Mouse (Mus musculus): ENCODE measurements around the gene Ush1g. TPM values are rescaled to one million over a fixed set of nuclear protein-coding genes. Genes with fewer than 3 reads are reported as not detected.
A peak's percentile ranks its signal among the peaks of the same experiment; 100 is the strongest.

The Ush1g gene
- polyA plus RNA-seq, 1 experiment from 2014 or later = 0.32 TPM

DNA sequence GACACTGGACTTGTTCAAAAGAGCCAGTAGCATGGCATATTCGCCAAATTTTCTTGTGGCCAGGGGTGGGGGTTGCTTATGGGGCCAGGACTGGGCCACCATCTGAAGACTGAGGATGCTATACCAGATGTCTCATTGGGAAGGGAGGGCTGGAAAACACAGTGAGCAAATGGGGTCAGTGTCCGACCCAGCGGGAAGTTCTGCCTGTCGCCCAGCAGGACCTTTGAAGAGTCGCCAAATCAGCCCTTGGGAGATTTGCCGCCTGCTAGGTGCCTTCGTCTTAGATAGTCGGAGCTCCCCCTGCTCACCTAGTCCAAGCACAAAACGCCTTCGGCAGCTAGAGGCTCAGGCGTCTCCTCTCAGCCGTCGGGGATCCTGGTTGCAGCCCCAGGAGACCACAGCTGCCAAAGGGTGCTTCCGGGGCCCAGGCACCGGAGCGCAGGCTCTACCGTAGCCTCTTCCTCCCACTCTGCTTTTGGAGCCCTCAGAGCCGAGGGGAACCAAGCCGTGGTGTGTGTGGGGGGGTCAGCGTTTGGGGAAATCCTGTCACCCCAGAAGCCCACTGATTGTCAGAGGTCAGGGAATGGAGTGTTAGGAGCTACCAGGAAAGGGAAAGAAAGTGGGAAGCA is 56.0 kb downstream of the Ush1g start:
- Histone ChIP-seq H3K27ac (ENCODE audit: low read length) (no peak overlapping the region), H3K27me3 (ENCODE audit: control insufficient read depth, insufficient read depth, low read length) (peaks cover 77% of the 10 kb centered on the region), H3K9ac (ENCODE audit: low read length) (no peak overlapping the region), H3K4me2 (ENCODE audit: low read depth, low read length) (peak overlapping the region; percentile 56; the same call in 1 of the 2 replicates), H3K36me3 (ENCODE audit: control insufficient read depth, insufficient read depth) (no peaks in the 10 kb centered on the region), H3K9me3 (replicated peaks; ENCODE audit: control insufficient read depth, low read length) (no peaks in the 10 kb centered on the region), H3K4me1 (ENCODE audit: control insufficient read depth, insufficient read depth, low read length) (peaks cover 19% of the 10 kb centered on the region), H3K4me3 (ENCODE audit: low read length) (peak overlapping the region; percentile 47)
- ATAC-seq (replicated peaks; ENCODE audit: extremely low read depth, insufficient read depth, low FRiP score) = no peak
- WGBS = 3% methylated on average over 20 of the region's 20 CpGs

Other genes starting within 250 kb of the Ush1g start
- gene Rab37, start 230.6 kb downstream of the Ush1g start, polyA plus RNA-seq (2015; fragmentation: Nextera tagmentation; extraction: Ambion mirVana) = 1.8 and 3.7 TPM in 2 replicates
- gene Cd300lf, start 188.0 kb downstream of the Ush1g start, polyA plus RNA-seq (2015; fragmentation: Nextera tagmentation; extraction: Ambion mirVana) = 0.72 and 0.87 TPM in 2 replicates
- 34.2 and 51.7 TPM in 2 replicates for gene Slc9a3r1, start 158.7 kb downstream of the Ush1g start, polyA plus RNA-seq (2015; fragmentation: Nextera tagmentation; extraction: Ambion mirVana)
- 6.6 and 7.1 TPM in 2 replicates for gene Tmem104, start 134.6 kb downstream of the Ush1g start, polyA plus RNA-seq (2015; fragmentation: Nextera tagmentation; extraction: Ambion mirVana)
- gene Nat9, start 134.2 kb downstream of the Ush1g start, polyA plus RNA-seq (2015; fragmentation: Nextera tagmentation; extraction: Ambion mirVana) = 18.6 and 20.8 TPM in 2 replicates
- gene Grin2c, start 54.8 kb downstream of the Ush1g start, polyA plus RNA-seq (2015; fragmentation: Nextera tagmentation; extraction: Ambion mirVana) = 0.07 and 0.21 TPM in 2 replicates
- 14.2 and 14.7 TPM in 2 replicates for gene Fdxr, start 45.0 kb downstream of the Ush1g start, polyA plus RNA-seq (2015; fragmentation: Nextera tagmentation; extraction: Ambion mirVana)
- gene Fads6, start 24.4 kb downstream of the Ush1g start, polyA plus RNA-seq (2015; fragmentation: Nextera tagmentation; extraction: Ambion mirVana) = 0.59 and 0.74 TPM in 2 replicates
- not detected in 2 replicates for gene Otop2, start 14.9 kb downstream of the Ush1g start, polyA plus RNA-seq (2015; fragmentation: Nextera tagmentation; extraction: Ambion mirVana)
- not detected in 2 replicates for gene Otop3, start 12.7 kb upstream of the Ush1g start, polyA plus RNA-seq (2015; fragmentation: Nextera tagmentation; extraction: Ambion mirVana)
- gene Hid1, start 45.7 kb upstream of the Ush1g start, polyA plus RNA-seq (2015; fragmentation: Nextera tagmentation; extraction: Ambion mirVana) = 8.5 and 9.2 TPM in 2 replicates
- 7.0 and 7.5 TPM in 2 replicates for gene Cdr2l, start 59.9 kb upstream of the Ush1g start, polyA plus RNA-seq (2015; fragmentation: Nextera tagmentation; extraction: Ambion mirVana)
- gene Mrpl58, start 81.7 kb upstream of the Ush1g start, polyA plus RNA-seq (2015; fragmentation: Nextera tagmentation; extraction: Ambion mirVana) = 175 and 179 TPM in 2 replicates
- 1,945 and 2,019 TPM in 2 replicates for gene Atp5h, start 97.9 kb upstream of the Ush1g start, polyA plus RNA-seq (2015; fragmentation: Nextera tagmentation; extraction: Ambion mirVana)
- 3.9 and 12.6 TPM in 2 replicates for gene Kctd2, start 98.1 kb upstream of the Ush1g start, polyA plus RNA-seq (2015; fragmentation: Nextera tagmentation; extraction: Ambion mirVana)
- gene Trim80, start 118.5 kb upstream of the Ush1g start, polyA plus RNA-seq (2015; fragmentation: Nextera tagmentation; extraction: Ambion mirVana) = 0.12 and 0.14 TPM in 2 replicates
- gene Slc16a5, start 140.4 kb upstream of the Ush1g start, polyA plus RNA-seq (2015; fragmentation: Nextera tagmentation; extraction: Ambion mirVana) = 4.1 and 12.9 TPM in 2 replicates
- gene Armc7, start 153.6 kb upstream of the Ush1g start, polyA plus RNA-seq (2015; fragmentation: Nextera tagmentation; extraction: Ambion mirVana) = 5.4 and 6.2 TPM in 2 replicates
- 60.1 and 64.9 TPM in 2 replicates for gene Nt5c, start 169.8 kb upstream of the Ush1g start, polyA plus RNA-seq (2015; fragmentation: Nextera tagmentation; extraction: Ambion mirVana)
- gene Jpt1, start 192.3 kb upstream of the Ush1g start, polyA plus RNA-seq (2015; fragmentation: Nextera tagmentation; extraction: Ambion mirVana) = 523 and 525 TPM in 2 replicates
- gene Sumo2, start 214.2 kb upstream of the Ush1g start, polyA plus RNA-seq (2015; fragmentation: Nextera tagmentation; extraction: Ambion mirVana) = 556 and 599 TPM in 2 replicates
- 107 and 117 TPM in 2 replicates for gene Nup85, start 242.4 kb upstream of the Ush1g start, polyA plus RNA-seq (2015; fragmentation: Nextera tagmentation; extraction: Ambion mirVana)